Comparison of ENCODE assay signal across 8 mouse cellular contexts in the genomic region with DNA sequence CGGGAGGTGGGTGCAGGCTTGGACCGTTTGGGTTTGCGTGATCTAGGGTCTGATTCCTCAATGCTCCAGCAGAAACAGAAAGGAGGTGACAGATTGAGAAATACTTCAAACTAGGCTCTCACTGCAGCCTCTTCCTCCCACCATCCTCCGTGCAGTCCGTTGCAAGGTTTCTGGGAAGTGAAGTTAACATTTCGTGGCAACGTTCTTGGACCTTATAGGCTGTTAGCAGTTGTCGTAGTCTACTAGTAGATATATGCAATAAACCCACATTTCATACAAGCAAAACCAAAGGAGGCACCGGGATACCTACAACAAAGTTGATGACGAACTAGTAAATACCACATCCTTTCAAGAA. TPM values are rescaled to one million over a fixed set of nuclear protein-coding genes. Genes with fewer than 3 reads are reported as not detected.
A peak's percentile ranks its signal among the peaks of the same experiment; 100 is the strongest.
DNase-seq lines count a peak whose midpoint lies in the region; ATAC-seq and TF ChIP-seq lines count a peak whose summit lies in the region.

No protein-coding gene starts in this region.

- H3K9ac ChIP-seq in liver, embryonic 13.5 days: peak overlapping the region; percentile 87
- H3K9ac ChIP-seq in stomach, embryonic 15.5 days: peak overlapping the region; percentile 60; the same call in 1 of the 2 replicates

- peak overlapping the region; percentile 84 for H3K4me3 ChIP-seq in C2C12 (ENCODE audit: insufficient read depth, poor library complexity, severe bottlenecking)
- peak overlapping the region; percentile 93 for H3K4me3 ChIP-seq in forebrain, embryonic 10.5 days
- peak overlapping the region; percentile 93 for H3K4me3 ChIP-seq in liver, embryonic 13.5 days (replicated peaks)
- peak overlapping the region; percentile 99 for H3K4me3 ChIP-seq in stomach, embryonic 15.5 days (replicated peaks)

- peak overlapping the region; percentile 94 for H3K27ac ChIP-seq in forebrain, embryonic 10.5 days
- peak overlapping the region; percentile 62 for H3K27ac ChIP-seq in liver, embryonic 13.5 days
- peak overlapping the region; percentile 83 for H3K27ac ChIP-seq in stomach, embryonic 15.5 days

- H3K79me3 ChIP-seq in C2C12 (ENCODE audit: low read depth): peaks cover 33% of the 10 kb centered on the region

- H3K4me2 ChIP-seq in liver, embryonic 13.5 days: peak overlapping the region; percentile 87
- peak overlapping the region; percentile 63 for H3K4me2 ChIP-seq in stomach, embryonic 15.5 days

- H3K9me3 ChIP-seq in forebrain, embryonic 10.5 days: no peaks in the 10 kb centered on the region
- no peaks in the 10 kb centered on the region for H3K9me3 ChIP-seq in liver, embryonic 13.5 days (replicated peaks)
- no peaks in the 10 kb centered on the region for H3K9me3 ChIP-seq in stomach, embryonic 15.5 days

- peaks cover 21% of the 10 kb centered on the region for H3K4me1 ChIP-seq in forebrain, embryonic 10.5 days
- H3K4me1 ChIP-seq in liver, embryonic 13.5 days (replicated peaks): peaks cover 32% of the 10 kb centered on the region
- H3K4me1 ChIP-seq in stomach, embryonic 15.5 days: peaks cover 10% of the 10 kb centered on the region

- no peaks in the 10 kb centered on the region for H3K27me3 ChIP-seq in C2C12 (ENCODE audit: control insufficient read depth, insufficient read depth, insufficient read length)
- H3K27me3 ChIP-seq in forebrain, embryonic 10.5 days (ENCODE audit: poor library complexity, severe bottlenecking): no peaks in the 10 kb centered on the region
- no peaks in the 10 kb centered on the region for H3K27me3 ChIP-seq in liver, embryonic 13.5 days
- no peaks in the 10 kb centered on the region for H3K27me3 ChIP-seq in stomach, embryonic 15.5 days (replicated peaks)

- peaks cover 25% of the 10 kb centered on the region for H3K36me3 ChIP-seq in C2C12 (ENCODE audit: control insufficient read depth, insufficient read depth)
- H3K36me3 ChIP-seq in forebrain, embryonic 10.5 days (replicated peaks): peaks cover 20% of the 10 kb centered on the region
- H3K36me3 ChIP-seq in liver, embryonic 13.5 days: peaks cover 23% of the 10 kb centered on the region
- no peaks in the 10 kb centered on the region for H3K36me3 ChIP-seq in stomach, embryonic 15.5 days

- H3ac ChIP-seq in C2C12 (ENCODE audit: control insufficient read depth, insufficient read length, low read depth): peak overlapping the region; percentile 87

- peak; percentile 70 for ATAC-seq in frontal cortex, adult (ENCODE audit: low TSS enrichment)
- ATAC-seq in liver, embryonic 13.5 days (ENCODE audit: low read depth): no peak
- no peak for ATAC-seq in stomach, embryonic 15.5 days (ENCODE audit: insufficient read depth, low FRiP score, low read depth)

- WGBS in forebrain, embryonic 10.5 days: 3% methylated on average over 10 of the region's 10 CpGs
- WGBS in liver, embryonic 13.5 days (ENCODE audit: insufficient replicate concordance): under 1% methylated on average over 10 of the region's 10 CpGs
- WGBS in stomach, embryonic 15.5 days: under 1% methylated on average over 10 of the region's 10 CpGs

- H3K79me2 ChIP-seq in C2C12 (ENCODE audit: control insufficient read depth, insufficient read depth): peaks cover 72% of the 10 kb centered on the region

- no peak for TF ChIP-seq CTCF in C2C12 (IDR thresholded peaks at IDR 0.05; ENCODE audit: control insufficient read depth, insufficient read depth, insufficient read length)

- no peak for DNase-seq in frontal cortex, postnatal 10 days (ENCODE audit: low spot score in 2 of 2)
- DNase-seq in forebrain, embryonic 10.5 days (ENCODE audit: extremely low spot score, low spot score): no peak
- DNase-seq in liver, embryonic 13.5 days: no peak
- DNase-seq in adrenal gland, adult 8-10 months: no peak
- no peak for DNase-seq in kidney, adult 8-10 months

TF ChIP-seq in C2C12, 6 proteins besides CTCF, POLR2A, EP300 and RAD21:
- TF ChIP-seq MAX (IDR thresholded peaks at IDR 0.05) (no peak), CEBPB (IDR thresholded peaks at IDR 0.05; ENCODE audit: low read depth) (no peak), MYOG (IDR thresholded peaks at IDR 0.05; ENCODE audit: control insufficient read depth, extremely low read depth, insufficient read length) (no peak), FOSL1 (IDR thresholded peaks at IDR 0.05; ENCODE audit: insufficient read depth, low read length, poor library complexity, severe bottlenecking) (no peak), USF1 (IDR thresholded peaks at IDR 0.05; ENCODE audit: low read depth) (no peak), MYOD1 (IDR thresholded peaks at IDR 0.05; ENCODE audit: control insufficient read depth, insufficient read length, low read depth) (no peak)

RNA-seq across cellular contexts. Expression of gene Pno1, which starts 0.8 kb away (rescaled TPM):
- 48.5 TPM for polyA plus RNA-seq in C2C12 (2012; fragmentation: generic; extraction: Trizol)
- 127 and 129 TPM in 2 replicates for polyA plus RNA-seq in forebrain, embryonic 10.5 days (2016; fragmentation: Nextera tagmentation; extraction: Ambion mirVana)
- 68.0 and 78.8 TPM in 2 replicates for polyA plus RNA-seq in liver, embryonic 13.5 days (2015; fragmentation: Nextera tagmentation; extraction: Ambion mirVana)
- 78.4 and 79.0 TPM in 2 replicates for polyA plus RNA-seq in stomach, embryonic 15.5 days (2015; fragmentation: Nextera tagmentation; extraction: Ambion mirVana)
- total RNA-seq in adrenal gland, adult 8-10 months (2022): 10 to 100 TPM; 41.8 to 58.2 (median 53.6) TPM

RNA-seq across cellular contexts. Expression of gene Wdr92, which starts 30.2 kb away (rescaled TPM):
- 13.6 TPM for polyA plus RNA-seq in C2C12 (2012; fragmentation: generic; extraction: Trizol)
- polyA plus RNA-seq in forebrain, embryonic 10.5 days (2016; fragmentation: Nextera tagmentation; extraction: Ambion mirVana): 28.8 TPM in 2 replicates
- polyA plus RNA-seq in liver, embryonic 13.5 days (2015; fragmentation: Nextera tagmentation; extraction: Ambion mirVana): 15.1 and 17.9 TPM in 2 replicates
- polyA plus RNA-seq in stomach, embryonic 15.5 days (2015; fragmentation: Nextera tagmentation; extraction: Ambion mirVana): 23.8 and 29.3 TPM in 2 replicates
- total RNA-seq in adrenal gland, adult 8-10 months (2022): 10 to 100 TPM; 17.0 to 21.0 (median 17.6) TPM

RNA-seq across cellular contexts. Expression of gene C1d, which starts 45.3 kb away (rescaled TPM):
- polyA plus RNA-seq in C2C12 (2012; fragmentation: generic; extraction: Trizol): 13.9 TPM
- polyA plus RNA-seq in forebrain, embryonic 10.5 days (2016; fragmentation: Nextera tagmentation; extraction: Ambion mirVana): 103 and 110 TPM in 2 replicates
- 55.0 and 63.2 TPM in 2 replicates for polyA plus RNA-seq in liver, embryonic 13.5 days (2015; fragmentation: Nextera tagmentation; extraction: Ambion mirVana)
- 91.0 and 95.2 TPM in 2 replicates for polyA plus RNA-seq in stomach, embryonic 15.5 days (2015; fragmentation: Nextera tagmentation; extraction: Ambion mirVana)
- 10 to 100 TPM; 56.4 to 68.5 (median 63.4) TPM for total RNA-seq in adrenal gland, adult 8-10 months (2022)

RNA-seq across cellular contexts. Expression of gene Ppp3r1, which starts 53.1 kb away (rescaled TPM):
- 34.6 TPM for polyA plus RNA-seq in C2C12 (2012; fragmentation: generic; extraction: Trizol)
- 66.8 and 72.9 TPM in 2 replicates for polyA plus RNA-seq in forebrain, embryonic 10.5 days (2016; fragmentation: Nextera tagmentation; extraction: Ambion mirVana)
- 37.6 and 45.3 TPM in 2 replicates for polyA plus RNA-seq in liver, embryonic 13.5 days (2015; fragmentation: Nextera tagmentation; extraction: Ambion mirVana)
- polyA plus RNA-seq in stomach, embryonic 15.5 days (2015; fragmentation: Nextera tagmentation; extraction: Ambion mirVana): 101 and 102 TPM in 2 replicates
- 100 to 1,000 TPM in 1 of 4 experiments, 10 to 100 TPM in 3; 83.1 to 104 (median 96.8) TPM for total RNA-seq in adrenal gland, adult 8-10 months (2022)
